Mouse (Mus musculus): Measurements from ENCODE around the gene Gm49395. TPM values are rescaled to one million over a fixed set of nuclear protein-coding genes. Genes with fewer than 3 reads are reported as not detected.

The Gm49395 gene
- 12.1 and 15.3 TPM in 2 replicates for polyA plus RNA-seq (2015; fragmentation: Nextera tagmentation; extraction: Ambion mirVana)

DNA sequence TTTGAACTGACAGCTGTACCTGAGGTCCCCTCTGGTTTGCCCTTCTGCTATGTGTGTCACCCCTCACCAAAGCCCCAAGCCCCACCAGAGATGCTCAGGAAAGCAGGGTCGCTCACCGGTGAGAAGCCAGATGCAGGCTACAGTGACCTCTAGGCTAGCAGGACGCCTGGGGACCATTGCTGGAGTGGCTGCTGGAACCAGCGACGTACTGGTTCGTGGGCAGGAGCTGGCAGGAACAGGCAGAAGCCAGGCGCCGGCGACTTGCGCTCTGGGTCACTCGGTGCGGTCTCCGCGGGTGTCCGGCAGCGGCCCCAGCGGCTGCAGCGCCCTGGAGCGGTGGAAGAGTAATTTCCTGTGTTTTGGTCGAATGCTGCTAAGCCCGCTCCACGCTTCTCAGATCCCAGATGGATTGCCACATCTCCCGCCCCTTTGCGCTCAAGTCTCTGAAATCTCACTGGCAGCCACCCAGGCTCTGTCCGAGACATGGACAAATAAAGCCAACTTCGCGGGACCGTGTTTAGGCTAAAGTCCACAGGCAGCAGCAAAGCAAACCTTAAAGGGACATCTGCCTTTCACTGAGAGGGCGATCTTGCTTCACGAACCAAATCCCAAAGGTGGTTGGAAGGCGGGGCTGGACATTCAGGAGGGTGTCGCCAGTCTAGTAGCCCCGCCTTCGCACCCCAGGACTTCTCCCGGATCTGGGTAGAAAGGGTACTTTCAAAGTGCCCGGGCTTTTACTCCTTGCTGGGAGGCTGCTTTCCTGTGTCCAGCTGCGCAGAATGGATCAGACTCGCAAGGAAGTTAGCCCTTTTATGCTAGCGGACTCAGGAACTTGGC lies at the start of gene Gm49395, which contains the start of gene Itga1:
Gene Gm49395 (minus strand): TSS at position 567 of the 837 bp plus-strand sequence.
Gene Itga1 (minus strand): TSS at position 610 of the 837 bp plus-strand sequence.
- Histone ChIP-seq H3K4me1 (replicated peaks; ENCODE audit: insufficient read depth, low read length) (no peaks in the 10 kb centered on the region), H3K27me3 (ENCODE audit: insufficient read depth, low read length) (no peaks in the 10 kb centered on the region), H3K9ac (ENCODE audit: low read depth, low read length) (peak within 1 kb of the TSS; percentile 81), H3K9me3 (replicated peaks; ENCODE audit: low read length) (no peaks in the 10 kb centered on the region), H3K36me3 (ENCODE audit: insufficient read depth, low read length) (no peaks in the 10 kb centered on the region), H3K4me2 (ENCODE audit: low read length) (peak within 1 kb of the TSS; percentile 81), H3K27ac (peak within 1 kb of the TSS; percentile 95), H3K4me3 (replicated peaks; ENCODE audit: low read depth, low read length) (peak within 1 kb of the TSS; percentile 79)
- DNase-seq (ENCODE audit: low spot score), result peak; percentile 96
- under 1% methylated on average over 39 of the region's 39 CpGs for WGBS
- ATAC-seq (replicated peaks; ENCODE audit: low FRiP score, low read depth), result peak; percentile 93
- peak; percentile 55 for TF ChIP-seq CTCF (IDR thresholded peaks at IDR 0.05; ENCODE audit: low read depth)

DNA sequence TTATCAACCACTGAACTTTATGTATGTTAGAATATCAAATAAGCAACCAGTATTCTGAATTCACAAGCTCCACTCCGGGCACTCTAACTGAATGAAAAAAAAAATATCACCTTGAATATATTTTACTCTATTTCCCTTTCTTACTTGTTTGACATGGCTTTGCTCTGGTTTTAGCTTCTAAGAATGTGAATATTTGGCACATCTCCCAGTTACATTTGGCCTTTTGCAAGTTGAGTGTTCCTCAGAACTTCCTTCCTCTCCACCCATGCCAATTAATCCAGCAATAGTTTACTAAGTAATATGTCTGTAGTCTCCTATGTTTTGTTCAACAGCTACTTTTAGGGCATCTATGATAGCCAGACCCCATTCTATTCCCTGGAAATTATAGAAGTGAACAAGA lies 48.9 kb upstream of the Gm49395 start:
- no peak for TF ChIP-seq CTCF (IDR thresholded peaks at IDR 0.05; ENCODE audit: low read depth)
- Histone ChIP-seq H3K4me3 (replicated peaks; ENCODE audit: low read depth, low read length) (no peak overlapping the region), H3K36me3 (ENCODE audit: insufficient read depth, low read length) (no peaks in the 10 kb centered on the region), H3K4me2 (ENCODE audit: low read length) (no peak overlapping the region), H3K27me3 (ENCODE audit: insufficient read depth, low read length) (no peaks in the 10 kb centered on the region), H3K9me3 (replicated peaks; ENCODE audit: low read length) (no peaks in the 10 kb centered on the region), H3K4me1 (replicated peaks; ENCODE audit: insufficient read depth, low read length) (no peaks in the 10 kb centered on the region), H3K27ac (no peak overlapping the region), H3K9ac (ENCODE audit: low read depth, low read length) (no peak overlapping the region)
- WGBS, result 72% methylated on average over 1 of the region's 1 CpGs
- ATAC-seq (replicated peaks; ENCODE audit: low FRiP score, low read depth) (no peak), DNase-seq (ENCODE audit: low spot score) (peak; percentile 67)

DNA sequence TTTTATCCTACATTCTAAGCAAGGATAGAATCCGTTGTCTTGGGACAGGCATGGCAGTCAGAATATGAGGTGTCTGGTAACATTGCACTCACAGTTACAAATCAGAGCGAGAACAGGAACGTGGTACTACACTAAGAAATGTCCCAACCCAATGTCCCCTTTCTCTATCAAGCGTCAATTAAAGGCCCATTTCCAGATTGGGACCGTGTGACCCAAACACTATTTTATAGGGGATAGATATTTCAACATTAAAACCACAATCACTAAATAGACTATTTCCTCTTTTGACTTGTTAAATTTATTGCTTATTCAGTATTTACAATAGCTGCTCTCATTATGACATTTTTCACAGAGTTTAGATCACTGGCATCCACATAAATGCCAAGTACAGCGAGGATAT lies 48.1 kb upstream of the Gm49395 start:
- Histone ChIP-seq H3K9ac (ENCODE audit: low read depth, low read length) (no peak overlapping the region), H3K27me3 (ENCODE audit: insufficient read depth, low read length) (no peaks in the 10 kb centered on the region), H3K27ac (no peak overlapping the region), H3K36me3 (ENCODE audit: insufficient read depth, low read length) (no peaks in the 10 kb centered on the region), H3K9me3 (replicated peaks; ENCODE audit: low read length) (no peaks in the 10 kb centered on the region), H3K4me2 (ENCODE audit: low read length) (no peak overlapping the region), H3K4me1 (replicated peaks; ENCODE audit: insufficient read depth, low read length) (no peaks in the 10 kb centered on the region), H3K4me3 (replicated peaks; ENCODE audit: low read depth, low read length) (no peak overlapping the region)
- DNase-seq (ENCODE audit: low spot score) (no peak), ATAC-seq (replicated peaks; ENCODE audit: low FRiP score, low read depth) (no peak)
- WGBS, result 79% methylated on average over 6 of the region's 6 CpGs
- no peak for TF ChIP-seq CTCF (IDR thresholded peaks at IDR 0.05; ENCODE audit: low read depth)

DNA sequence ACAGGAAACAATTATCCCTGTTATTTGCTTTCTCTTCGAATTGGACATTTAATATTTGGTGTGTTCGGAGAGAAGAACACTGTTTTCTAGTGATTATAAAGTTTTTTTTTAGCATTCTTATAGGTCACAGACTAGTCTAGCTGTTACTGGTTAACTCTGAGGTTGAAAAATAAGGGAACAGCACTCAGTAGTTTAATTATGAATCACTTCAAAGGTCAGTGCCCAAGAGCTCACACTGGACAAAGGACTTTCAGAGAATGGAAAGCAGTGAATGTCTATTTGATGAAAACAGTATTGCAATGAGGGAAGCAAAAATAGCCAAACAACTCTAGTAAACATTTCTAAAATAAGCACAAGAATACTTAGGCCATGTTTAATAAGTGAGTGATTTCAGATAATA lies 41.9 kb upstream of the Gm49395 start:
- no peak overlapping the region for H3K9ac ChIP-seq (ENCODE audit: low read depth, low read length)
- no peaks in the 10 kb centered on the region for H3K9me3 ChIP-seq (replicated peaks; ENCODE audit: low read length)
- DNase-seq (ENCODE audit: low spot score) (peak; percentile 30), ATAC-seq (replicated peaks; ENCODE audit: low FRiP score, low read depth) (no peak; the same call in 1 of the 2 replicates)
- no peaks in the 10 kb centered on the region for H3K27me3 ChIP-seq (ENCODE audit: insufficient read depth, low read length)
- no peaks in the 10 kb centered on the region for H3K4me1 ChIP-seq (replicated peaks; ENCODE audit: insufficient read depth, low read length)
- H3K27ac ChIP-seq, result no peak overlapping the region
- 75% methylated on average over 2 of the region's 2 CpGs for WGBS
- H3K36me3 ChIP-seq (ENCODE audit: insufficient read depth, low read length), result no peaks in the 10 kb centered on the region
- no peak overlapping the region for H3K4me2 ChIP-seq (ENCODE audit: low read length)
- no peak overlapping the region for H3K4me3 ChIP-seq (replicated peaks; ENCODE audit: low read depth, low read length)
- TF ChIP-seq CTCF (IDR thresholded peaks at IDR 0.05; ENCODE audit: low read depth), result no peak

DNA sequence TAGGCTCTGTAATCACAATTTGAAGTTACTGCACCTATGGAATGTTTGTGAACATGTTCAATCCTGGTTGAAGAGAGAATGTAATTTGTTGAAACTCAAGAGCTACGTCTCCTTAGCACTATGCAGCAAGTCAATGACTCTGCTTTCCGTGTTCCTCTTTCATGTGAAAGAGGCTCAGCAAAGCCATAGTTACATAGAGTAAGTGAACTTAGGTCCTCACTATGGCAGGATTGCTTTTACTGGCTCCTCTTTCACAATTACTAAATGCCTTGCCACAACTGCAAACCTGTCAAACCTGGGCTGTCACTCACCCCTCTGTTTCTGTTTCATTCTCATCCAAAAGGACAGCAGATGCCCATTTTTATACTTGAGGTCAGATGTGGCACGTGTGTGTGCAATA lies 40.3 kb upstream of the Gm49395 start:
- no peak for ATAC-seq (replicated peaks; ENCODE audit: low FRiP score, low read depth)
- Histone ChIP-seq H3K27ac (no peak overlapping the region), H3K27me3 (ENCODE audit: insufficient read depth, low read length) (no peaks in the 10 kb centered on the region), H3K9ac (ENCODE audit: low read depth, low read length) (no peak overlapping the region), H3K9me3 (replicated peaks; ENCODE audit: low read length) (no peaks in the 10 kb centered on the region), H3K36me3 (ENCODE audit: insufficient read depth, low read length) (no peaks in the 10 kb centered on the region), H3K4me3 (replicated peaks; ENCODE audit: low read depth, low read length) (no peak overlapping the region), H3K4me1 (replicated peaks; ENCODE audit: insufficient read depth, low read length) (no peaks in the 10 kb centered on the region), H3K4me2 (ENCODE audit: low read length) (no peak overlapping the region)
- no peak for TF ChIP-seq CTCF (IDR thresholded peaks at IDR 0.05; ENCODE audit: low read depth)
- WGBS, result 92% methylated on average over 3 of the region's 3 CpGs
- no peak for DNase-seq (ENCODE audit: low spot score)

DNA sequence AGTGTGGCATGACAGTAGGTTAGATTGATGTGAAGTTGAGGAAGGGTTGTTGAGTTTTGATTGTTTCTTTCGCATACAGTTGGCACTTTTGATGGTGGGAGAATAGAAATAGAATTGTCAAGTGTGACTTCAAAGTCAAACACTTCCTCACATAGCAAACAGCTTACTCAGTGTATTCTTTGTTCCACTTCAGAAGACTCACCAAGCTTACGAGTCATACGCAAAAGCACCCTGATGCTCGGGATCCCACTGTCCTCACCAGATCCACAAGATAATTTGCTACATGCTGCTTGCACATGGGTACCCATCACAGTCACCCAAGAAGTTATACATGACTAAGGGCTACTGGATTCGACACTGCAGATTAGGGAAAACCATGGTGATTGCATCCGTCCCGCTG lies 36.8 kb upstream of the Gm49395 start:
- WGBS, result 91% methylated on average over 7 of the region's 7 CpGs
- no peak for ATAC-seq (replicated peaks; ENCODE audit: low FRiP score, low read depth)

More for the DNA sequence above, 36.8 kb upstream of the Gm49395 start:
- Histone ChIP-seq H3K4me3 (replicated peaks; ENCODE audit: low read depth, low read length) (no peak overlapping the region), H3K9me3 (replicated peaks; ENCODE audit: low read length) (no peaks in the 10 kb centered on the region), H3K36me3 (ENCODE audit: insufficient read depth, low read length) (no peaks in the 10 kb centered on the region), H3K27ac (no peak overlapping the region), H3K27me3 (ENCODE audit: insufficient read depth, low read length) (no peaks in the 10 kb centered on the region), H3K9ac (ENCODE audit: low read depth, low read length) (no peak overlapping the region), H3K4me2 (ENCODE audit: low read length) (no peak overlapping the region), H3K4me1 (replicated peaks; ENCODE audit: insufficient read depth, low read length) (no peaks in the 10 kb centered on the region)
- no peak for DNase-seq (ENCODE audit: low spot score)
- no peak for TF ChIP-seq CTCF (IDR thresholded peaks at IDR 0.05; ENCODE audit: low read depth)
